Mouse (Mus musculus) spleen, adult 2 months (tissue): ENCODE data around the gene Vps11. TPM values are rescaled to one million over a fixed set of nuclear protein-coding genes. Genes with fewer than 3 reads are reported as not detected.
A peak's percentile ranks its signal among the peaks of the same experiment; 100 is the strongest.
"Not testable (repeated sequence)": the region's sequence is repeated elsewhere in the genome, so short reads cannot be mapped to it uniquely, and the experiment has no call there.

Experiments used
- DNase-seq, 2 experiments: peaks; one replicate each; pipeline versions ENCODE4 v3.0.0 to v3.0.0-alpha.2; 2012 to 2021; ENCODE audit warnings: low spot score in 2 of 2, low read depth in 1 of 2
- H3K27ac ChIP-seq: fragments of 200-500 bp; 2 replicates; pipeline ENCODE4 v1.5.1; 2012; ENCODE audit warnings: low read length, inconsistent platforms; ENCODE audit not compliant: insufficient read depth
- H3K27me3 ChIP-seq: fragments of 200-500 bp; 2 replicates; pipeline ENCODE4 v1.6.1; 2012; ENCODE audit warnings: mild to moderate bottlenecking, moderate library complexity, low read length, inconsistent platforms; ENCODE audit not compliant: control insufficient read depth, insufficient read depth
- H3K36me3 ChIP-seq: fragments of 200-500 bp; 2 replicates; pipeline ENCODE4 v1.6.1; 2012; ENCODE audit warnings: mild to moderate bottlenecking, low read length, inconsistent platforms; ENCODE audit not compliant: control insufficient read depth, insufficient read depth
- H3K4me1 ChIP-seq: fragments of 200-500 bp; 2 replicates; pipeline ENCODE4 v1.6.1; 2011; ENCODE audit warnings: inconsistent platforms; ENCODE audit not compliant: control insufficient read depth, insufficient read depth, insufficient read length
- H3K4me3 ChIP-seq: fragments of 200-500 bp; 2 replicates; pipeline ENCODE4 v1.5.1; 2011; ENCODE audit warnings: mild to moderate bottlenecking, inconsistent platforms; ENCODE audit not compliant: insufficient read depth, insufficient read length; ENCODE audit errors: extremely low read depth
- CTCF ChIP-seq: fragments of 200-500 bp; IDR thresholded peaks from 2 replicates; pipeline ENCODE4 v1.5.1; 2011; ENCODE audit warnings: mild to moderate bottlenecking, inconsistent platforms; ENCODE audit not compliant: insufficient read depth, insufficient read length, insufficient replicate concordance; ENCODE audit errors: extremely low read depth
- POLR2A ChIP-seq: fragments of 200-500 bp; IDR thresholded peaks from 2 replicates; pipeline ENCODE4 v1.6.1; 2011; ENCODE audit warnings: low read depth, low read length, inconsistent platforms
- WGBS: fragments of 180-500 bp; shearing (Covaris S2); methylation state at CpG from one replicate; pipeline ENCODE4 v1.1.7; 2018; 5-methylcytosine and 5-hydroxymethylcytosine counted together
- polyA plus RNA-seq: library from polyadenylated mRNA; depleted of rRNA; stranded (reverse); fragments of >200 nt; gene quantifications from 2 replicates; pipeline ENCODE4 v1.2.3, GENCODE M21; 2012

Vps11 gene
- polyA plus RNA-seq, 1 experiment: 23.7 TPM

DNA sequence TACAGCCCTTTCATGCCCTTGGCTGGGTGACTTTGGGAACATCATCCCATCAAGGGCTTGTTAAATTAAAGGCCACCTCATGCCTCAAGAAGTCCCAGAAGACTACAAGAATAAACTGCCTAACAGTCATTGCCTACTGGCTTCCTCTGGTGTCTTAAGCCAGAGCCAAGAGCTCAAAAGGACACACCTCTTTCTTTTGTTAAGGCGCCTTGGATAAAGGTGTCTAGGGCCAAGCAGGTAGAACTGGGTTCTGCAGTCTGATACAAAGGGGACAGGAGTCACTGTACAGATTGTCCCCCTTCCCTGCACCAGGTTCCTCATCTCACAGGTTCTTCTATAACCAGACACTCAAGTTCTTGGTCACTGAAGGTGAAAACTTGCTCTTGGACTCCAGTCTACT lies 18.9 kb downstream of the Vps11 start:
- no peaks in the 10 kb centered on the region for H3K27me3 ChIP-seq
- WGBS: 90% methylated on average over 1 of the region's 1 CpGs
- TF ChIP-seq POLR2A (no peak), CTCF (no peak)
- H3K36me3 ChIP-seq: peaks cover 11% of the 10 kb centered on the region
- no peak overlapping the region for H3K4me3 ChIP-seq
- DNase-seq: no peak
- 0 out of 2 replicates have a peak overlapping the region, but pooled peaks have one; percentile 2 for H3K27ac ChIP-seq
- H3K4me1 ChIP-seq: peaks cover 5% of the 10 kb centered on the region; the same call in 1 of the 2 replicates

DNA sequence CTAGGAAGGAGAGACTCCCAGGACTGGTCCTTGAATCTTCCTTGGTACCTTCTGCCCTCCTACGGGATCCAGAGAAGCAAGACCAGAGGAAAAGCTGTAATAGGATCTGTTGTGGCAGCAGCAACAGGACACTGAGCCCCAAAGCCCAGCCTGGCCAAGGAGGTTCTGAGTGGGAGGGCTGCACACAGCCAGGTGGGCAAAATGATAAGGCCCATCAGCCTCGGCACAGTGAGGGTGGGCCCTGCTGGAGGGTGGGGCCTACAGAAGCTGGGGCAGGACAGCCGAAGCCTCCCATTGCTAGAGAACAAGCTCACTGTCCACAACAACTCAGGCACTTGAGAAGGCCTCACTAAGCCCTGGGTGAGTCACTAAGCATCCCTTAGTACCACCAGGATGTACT lies 19.3 kb downstream of the Vps11 start:
- Histone ChIP-seq H3K4me1 (peaks cover 5% of the 10 kb centered on the region; the same call in 1 of the 2 replicates), H3K36me3 (peaks cover 7% of the 10 kb centered on the region), H3K27me3 (no peaks in the 10 kb centered on the region), H3K27ac (0 out of 2 replicates have a peak overlapping the region, but pooled peaks have one; percentile 2), H3K4me3 (peak overlapping the region; percentile 37; the same call in 1 of the 2 replicates)
- DNase-seq: no peak
- no peak for TF ChIP-seq CTCF
- 81% methylated on average over 3 of the region's 3 CpGs for WGBS

DNA sequence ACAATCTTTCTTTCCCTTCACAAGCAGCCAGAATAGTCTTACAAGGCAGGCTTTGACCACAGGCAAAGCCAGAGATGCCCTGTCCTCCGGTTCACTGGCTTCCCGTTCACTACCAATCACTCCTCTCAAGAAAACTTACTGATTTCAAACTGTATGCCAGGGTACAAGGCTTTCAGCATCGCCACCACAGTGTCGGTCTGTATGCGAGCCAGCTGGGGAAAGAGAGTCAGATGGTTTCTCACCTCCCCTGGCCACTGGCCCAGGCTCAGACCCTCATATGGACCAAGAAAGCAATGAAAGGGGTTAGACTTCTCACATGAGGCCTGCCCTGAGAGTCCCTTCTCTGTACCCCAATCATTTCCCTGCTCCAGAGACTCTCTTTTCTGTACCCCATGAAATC lies 20.0 kb downstream of the Vps11 start:
- H3K36me3 ChIP-seq: peaks cover 6% of the 10 kb centered on the region
- no peaks in the 10 kb centered on the region for H3K27me3 ChIP-seq
- H3K4me3 ChIP-seq: peak overlapping the region; percentile 31
- TF ChIP-seq CTCF: no peak
- no peak for TF ChIP-seq POLR2A
- no peak for DNase-seq
- H3K27ac ChIP-seq: peak overlapping the region; percentile 24; the same call in 1 of the 2 replicates
- WGBS: 92% methylated on average over 5 of the region's 5 CpGs
- peaks cover 5% of the 10 kb centered on the region; the same call in 1 of the 2 replicates for H3K4me1 ChIP-seq

DNA sequence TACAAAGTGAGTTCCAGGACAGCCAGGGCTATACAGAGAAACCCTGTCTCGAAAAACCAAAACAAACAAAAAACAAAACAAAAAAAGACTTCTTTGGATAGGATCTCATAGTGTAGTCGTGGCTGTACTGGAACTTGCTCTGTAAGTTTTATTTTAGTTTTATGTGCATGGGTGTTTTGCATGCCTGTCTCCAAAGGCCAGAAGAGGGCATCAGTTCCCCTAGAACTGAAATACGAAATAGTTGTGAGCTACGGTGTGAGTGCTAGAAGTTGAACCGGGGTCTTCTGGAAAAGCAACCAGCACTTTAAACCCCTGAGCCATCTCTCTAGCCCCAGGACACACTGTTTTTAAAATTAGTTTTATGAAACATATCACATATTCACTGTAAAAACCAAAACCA lies 22.9 kb downstream of the Vps11 start:
- Histone ChIP-seq H3K27ac (no peak overlapping the region), H3K4me1 (peaks cover 7% of the 10 kb centered on the region; the same call in 1 of the 2 replicates), H3K4me3 (no peak overlapping the region), H3K27me3 (no peaks in the 10 kb centered on the region), H3K36me3 (peaks cover 6% of the 10 kb centered on the region)
- TF ChIP-seq POLR2A: no peak
- no peak for TF ChIP-seq CTCF
- WGBS: 71% methylated on average over 5 of the region's 5 CpGs
- no peak for DNase-seq

GRCm38 (mm10) chr9:44337436-44338169 lies 23.9 kb downstream of the Vps11 start:
- DNase-seq: no peak
- H3K36me3 ChIP-seq: peaks cover 10% of the 10 kb centered on the region
- H3K4me3 ChIP-seq: no peak overlapping the region
- H3K4me1 ChIP-seq: peaks cover 2% of the 10 kb centered on the region; the same call in 1 of the 2 replicates
- no peaks in the 10 kb centered on the region for H3K27me3 ChIP-seq
- no peak overlapping the region for H3K27ac ChIP-seq
- TF ChIP-seq POLR2A (no peak), CTCF (no peak)
- WGBS: 92% methylated on average over 9 of the region's 9 CpGs

DNA sequence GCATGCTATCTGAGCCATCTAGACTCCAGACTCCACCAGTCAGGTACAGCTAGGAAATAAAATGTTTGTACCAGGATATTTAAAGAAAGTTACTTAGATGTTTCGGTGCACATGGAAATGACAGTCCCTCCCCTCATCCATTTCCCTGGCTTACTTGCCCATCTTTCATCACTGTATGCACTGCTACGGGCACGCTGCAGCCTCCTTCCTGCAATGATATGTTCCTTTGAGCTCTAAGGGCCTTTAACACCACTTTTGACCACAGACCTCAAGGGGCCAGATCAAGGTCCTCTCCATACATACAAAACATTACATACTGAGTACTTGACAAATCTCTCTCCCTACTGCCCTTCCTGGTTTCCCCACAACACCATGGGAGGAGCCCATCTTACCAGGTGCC lies 24.5 kb downstream of the Vps11 start:
- Histone ChIP-seq H3K27me3 (no peaks in the 10 kb centered on the region), H3K4me3 (no peak overlapping the region), H3K36me3 (peaks cover 10% of the 10 kb centered on the region), H3K4me1 (peaks cover 2% of the 10 kb centered on the region; the same call in 1 of the 2 replicates), H3K27ac (no peak overlapping the region)
- no peak for TF ChIP-seq CTCF
- no peak for TF ChIP-seq POLR2A
- no peak for DNase-seq
- 60% methylated on average over 3 of the region's 3 CpGs for WGBS

DNA sequence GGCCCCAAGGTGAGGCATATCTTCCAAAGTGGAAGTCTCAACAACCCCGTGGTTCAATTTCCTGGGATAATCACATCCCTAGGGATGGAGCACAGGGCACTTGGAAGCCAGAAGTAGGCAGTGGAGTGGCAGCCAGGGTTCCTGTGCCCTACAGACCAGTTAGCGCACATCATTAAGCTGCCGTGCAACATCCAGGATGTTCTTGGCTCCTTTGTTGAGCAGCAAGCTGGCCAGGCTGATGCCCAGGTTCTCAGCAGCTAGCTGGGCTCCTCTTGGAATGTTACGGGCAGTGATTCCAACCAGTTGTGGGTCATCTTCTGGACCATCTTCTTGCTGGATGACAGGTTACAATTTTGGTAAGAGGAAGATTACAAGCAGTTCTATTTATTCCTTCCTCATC lies 25.0 kb downstream of the Vps11 start:
- H3K4me1 ChIP-seq, H3K27me3 ChIP-seq, H3K27ac ChIP-seq, H3K4me3 ChIP-seq, DNase-seq: not testable (repeated sequence)
- WGBS: 50% methylated on average over 4 of the region's 4 CpGs
- peaks cover 11% of the 10 kb centered on the region for H3K36me3 ChIP-seq
